ENCODE assay signal across 8 mouse cellular contexts in the genomic region with DNA sequence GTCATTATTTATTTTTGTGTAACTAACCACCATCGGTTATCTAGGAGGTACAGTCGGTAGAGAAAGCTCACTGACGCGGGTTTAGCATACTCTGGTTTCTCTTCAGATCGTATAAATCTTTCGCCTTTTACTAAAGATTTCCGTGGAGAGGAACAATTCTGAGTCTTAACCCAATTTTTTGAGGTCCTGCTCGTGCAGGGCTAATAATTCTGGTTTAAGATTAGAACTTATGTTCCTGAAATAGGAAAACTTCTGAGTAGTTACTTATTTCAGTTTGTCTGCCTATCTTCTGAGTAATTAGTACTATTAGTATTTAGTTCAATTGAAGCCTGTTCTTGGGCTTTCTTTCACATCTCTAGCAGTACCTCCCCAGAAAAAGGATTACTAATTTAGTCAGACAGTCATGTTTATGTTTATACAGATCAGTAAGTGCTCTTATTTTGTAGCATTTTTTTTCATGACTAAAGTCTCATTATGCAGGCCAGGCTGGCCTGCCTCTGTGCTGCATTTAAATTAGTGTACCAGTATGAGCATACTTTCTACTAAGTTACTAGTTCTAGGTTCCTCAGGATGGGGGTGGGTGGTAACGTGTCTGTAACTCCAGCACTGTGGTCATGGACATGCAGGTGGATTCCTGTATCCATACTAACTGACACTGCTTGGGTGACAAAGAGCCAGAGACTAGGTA. TPM values are rescaled to one million over a fixed set of nuclear protein-coding genes. Genes with fewer than 3 reads are reported as not detected.
DNase-seq lines count a peak whose midpoint lies in the region; ATAC-seq lines count a peak whose summit lies in the region.

No protein-coding gene starts in this region.

- peak overlapping the region; percentile 71 for H3K9ac ChIP-seq in intestine, embryonic 16.5 days (ENCODE audit: low read depth, low read length)
- peak overlapping the region; percentile 66 for H3K9ac ChIP-seq in liver, embryonic 12.5 days

- peak overlapping the region; percentile 82 for H3K27ac ChIP-seq in intestine, embryonic 16.5 days (ENCODE audit: low read length)
- H3K27ac ChIP-seq in liver, embryonic 12.5 days = peak overlapping the region; percentile 82

- peak overlapping the region; percentile 46; the same call in 1 of the 2 replicates for H3K4me3 ChIP-seq in intestine, embryonic 16.5 days (ENCODE audit: low read length)
- H3K4me3 ChIP-seq in liver, embryonic 12.5 days = peak overlapping the region; percentile 50

- no peaks in the 10 kb centered on the region for H3K36me3 ChIP-seq in intestine, embryonic 16.5 days (ENCODE audit: control insufficient read depth, insufficient read depth, low read length)
- no peaks in the 10 kb centered on the region for H3K36me3 ChIP-seq in liver, embryonic 12.5 days

- under 1% methylated on average over 9 of the region's 9 CpGs for WGBS in intestine, embryonic 16.5 days
- under 1% methylated on average over 9 of the region's 9 CpGs for whole genome bisulfite sequencing in liver, embryonic 12.5 days (ENCODE audit: insufficient replicate concordance)

- H3K4me2 ChIP-seq in intestine, embryonic 16.5 days (ENCODE audit: low read depth, low read length) = peak overlapping the region; percentile 55
- peak overlapping the region; percentile 65 for H3K4me2 ChIP-seq in liver, embryonic 12.5 days

- peak; percentile 82 for ATAC-seq in granulocyte monocyte progenitor cell, adult 5-6 weeks (replicated peaks; ENCODE audit: poor library complexity, severe bottlenecking)
- peak; percentile 93 for ATAC-seq in intestine, embryonic 16.5 days
- peak; percentile 89 for ATAC-seq in liver, embryonic 12.5 days

- peak; percentile 43 for DNase-seq in ovary, postnatal 14 days (ENCODE audit: low spot score)
- DNase-seq in ovary, adult 18-20 months (ENCODE audit: low spot score) = no peak
- peak; percentile 73 for DNase-seq in c-Kit-positive CD71-negative TER-119-negative erythroid progenitor cells, embryonic 14.5 days (ENCODE audit: low read depth)
- peak; percentile 60 for DNase-seq in neural tube, embryonic 10.5 days (ENCODE audit: extremely low spot score, low spot score)
- peak; percentile 81 for DNase-seq in yolk sac, embryonic 10.5 days (ENCODE audit: low spot score)

- no peaks in the 10 kb centered on the region for H3K27me3 ChIP-seq in intestine, embryonic 16.5 days (replicated peaks; ENCODE audit: control insufficient read depth, insufficient read depth, low read length)
- H3K27me3 ChIP-seq in liver, embryonic 12.5 days (replicated peaks) = peaks cover 5% of the 10 kb centered on the region

- peaks cover 2% of the 10 kb centered on the region; the same call in 1 of the 2 replicates for H3K4me1 ChIP-seq in intestine, embryonic 16.5 days (ENCODE audit: control insufficient read depth, insufficient read depth, low read length)
- peaks cover 18% of the 10 kb centered on the region for H3K4me1 ChIP-seq in liver, embryonic 12.5 days

- no peaks in the 10 kb centered on the region for H3K9me3 ChIP-seq in intestine, embryonic 16.5 days (ENCODE audit: control insufficient read depth, low read length)
- H3K9me3 ChIP-seq in liver, embryonic 12.5 days (replicated peaks) = 0 out of 2 replicates have a peak, but pooled peaks cover 3% of the 10 kb centered on the region

RNA-seq across cellular contexts. Expression of a gene that starts 7.6 kb away (rescaled TPM):
- 15.8 and 23.5 TPM in 2 replicates for total RNA-seq in granulocyte monocyte progenitor cell, adult 5-6 weeks (2014; fragmentation: Nextera tagmentation)
- total RNA-seq in granulocyte monocyte progenitor cell, adult 5-6 weeks (2017) = 44.9 and 47.0 TPM in 2 replicates
- polyA plus RNA-seq in intestine, embryonic 16.5 days (2015; fragmentation: Nextera tagmentation; extraction: Ambion mirVana) = 35.9 and 41.3 TPM in 2 replicates
- 45.7 and 47.7 TPM in 2 replicates for polyA plus RNA-seq in liver, embryonic 12.5 days (2016; fragmentation: Nextera tagmentation; extraction: Ambion mirVana)

RNA-seq across cellular contexts. Expression of a gene that starts 34.0 kb away (rescaled TPM):
- 4,230 and 5,237 TPM in 2 replicates for total RNA-seq in granulocyte monocyte progenitor cell, adult 5-6 weeks (2014; fragmentation: Nextera tagmentation)
- total RNA-seq in granulocyte monocyte progenitor cell, adult 5-6 weeks (2017) = 2,283 and 2,839 TPM in 2 replicates
- 811 and 851 TPM in 2 replicates for polyA plus RNA-seq in intestine, embryonic 16.5 days (2015; fragmentation: Nextera tagmentation; extraction: Ambion mirVana)
- 960 and 969 TPM in 2 replicates for polyA plus RNA-seq in liver, embryonic 12.5 days (2016; fragmentation: Nextera tagmentation; extraction: Ambion mirVana)

RNA-seq across cellular contexts. Expression of a gene that starts 56.2 kb away (rescaled TPM):
- total RNA-seq in granulocyte monocyte progenitor cell, adult 5-6 weeks (2014; fragmentation: Nextera tagmentation) = 1.5 and 2.2 TPM in 2 replicates
- total RNA-seq in granulocyte monocyte progenitor cell, adult 5-6 weeks (2017) = 1.5 and 2.5 TPM in 2 replicates
- 2.5 and 4.1 TPM in 2 replicates for polyA plus RNA-seq in intestine, embryonic 16.5 days (2015; fragmentation: Nextera tagmentation; extraction: Ambion mirVana)
- polyA plus RNA-seq in liver, embryonic 12.5 days (2016; fragmentation: Nextera tagmentation; extraction: Ambion mirVana) = 2.2 and 2.8 TPM in 2 replicates
